Mouse (Mus musculus) gastrocnemius, postnatal 25 days (tissue): ENCODE data around the gene Nxph4. TPM values are rescaled to one million over a fixed set of nuclear protein-coding genes. Genes with fewer than 3 reads are reported as not detected.

Experiments used
- DNase-seq: peaks from one replicate; pipeline ENCODE4 v3.0.0; 2022
- long read RNA-seq, 2 experiments: library from polyadenylated mRNA; stranded (forward); transcript quantifications; one replicate each; pipeline ENCODE4 v2.0.0; 2021
- total RNA-seq, 2 experiments: library from RNA; stranded (reverse); gene quantifications; 1 replicate in 1 of 2; 2 replicates in 1 of 2; pipeline ENCODE4 v1.2.3; 2021

Gene Nxph4
- under 1 TPM; 0.26 to 0.32 TPM for total RNA-seq
- long read RNA-seq, experiment 1, result 0 reads
- long read RNA-seq, experiment 2, partial matches to known transcripts, result 1 of 2 reads
- long read RNA-seq, experiment 2, other reads (novel, unspliced or antisense), result 0 of 2 reads

DNA sequence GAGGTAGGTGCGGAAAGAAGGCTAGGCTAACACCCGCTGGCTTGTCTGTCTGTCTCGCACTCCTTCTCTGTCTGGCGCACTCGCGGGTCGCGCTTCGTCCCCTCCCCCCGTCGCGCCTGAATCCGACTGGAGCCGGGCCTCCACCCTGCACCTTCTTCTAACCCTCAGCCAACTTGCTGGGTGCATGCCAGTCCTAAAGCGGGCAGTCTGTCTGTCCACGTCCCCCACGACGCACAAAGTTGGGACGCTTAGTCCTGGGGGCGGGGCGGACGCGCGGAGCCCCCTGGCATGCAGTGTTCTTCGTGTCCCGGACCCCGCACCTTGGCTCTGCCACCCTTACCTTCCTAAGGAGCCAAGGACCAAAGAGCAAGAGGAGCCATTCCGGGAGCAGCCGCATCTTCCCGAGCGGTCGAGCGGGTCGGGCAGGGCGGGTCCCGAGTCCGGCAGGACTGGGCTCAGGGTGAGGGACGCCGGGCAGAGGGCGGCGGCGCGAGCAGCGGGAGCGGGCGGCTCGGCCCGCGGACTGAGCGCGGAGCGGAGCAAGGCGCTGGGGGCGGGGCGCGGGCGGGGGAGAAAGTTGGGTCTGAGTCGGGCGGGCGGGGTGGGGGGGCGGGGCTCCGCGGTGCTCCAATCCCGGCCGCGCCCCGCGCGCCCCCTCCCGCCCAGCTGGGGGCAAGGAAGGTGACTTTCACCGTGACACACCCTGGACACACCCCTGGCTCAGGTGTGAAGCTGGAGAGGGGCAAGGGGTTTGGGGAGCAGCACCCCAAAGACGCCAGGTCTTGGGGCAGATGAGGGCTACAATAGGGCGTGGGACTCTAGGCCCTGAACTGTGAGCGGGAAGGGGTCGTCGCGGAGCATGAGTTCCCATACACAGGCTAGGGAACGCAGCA lies at the start of gene Nxph4:
TSS of gene Nxph4 (minus strand) at position 524 of the 893 bp plus-strand sequence.
- DNase-seq, result no peak

DNA sequence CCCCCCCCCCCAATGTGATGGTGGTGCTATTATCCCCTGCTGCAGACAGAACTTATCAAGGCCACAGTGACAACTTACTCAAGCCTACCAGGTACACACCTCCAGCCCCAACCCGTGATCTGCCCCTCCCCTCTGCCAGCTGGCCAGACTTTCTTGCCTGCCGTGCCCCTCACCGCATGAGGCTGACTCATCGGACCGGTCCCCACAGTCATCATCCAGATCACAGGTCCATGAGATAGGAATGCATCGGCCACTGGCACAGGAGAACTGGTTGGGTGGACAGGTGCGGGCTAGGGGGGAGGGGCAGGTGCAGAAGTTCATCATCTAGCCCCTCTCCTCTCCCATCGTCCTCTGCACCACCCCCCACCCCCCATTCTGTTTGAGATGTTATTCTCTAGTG lies 49.3 kb upstream of the Nxph4 start:
- no peak for DNase-seq

DNA sequence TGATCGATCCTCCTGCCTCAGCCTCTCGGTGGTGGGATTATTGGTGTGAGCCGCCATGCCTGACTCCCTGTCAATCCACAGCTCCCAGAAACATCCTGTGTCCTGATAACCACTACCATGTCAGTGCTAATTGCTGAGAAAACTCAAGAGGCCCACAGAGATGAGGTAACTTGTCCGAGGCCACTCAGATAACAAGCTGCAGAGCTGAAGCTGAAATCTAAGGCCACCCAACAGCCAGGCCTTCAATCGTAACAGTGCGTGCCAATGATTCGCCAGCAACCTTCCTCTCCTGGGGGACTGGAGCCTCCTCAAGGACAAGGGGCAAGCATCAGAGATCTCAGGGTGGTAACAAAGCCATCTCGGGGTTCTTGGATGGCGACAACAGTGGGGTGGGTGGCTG lies 46.9 kb upstream of the Nxph4 start:
- DNase-seq, result no peak

DNA sequence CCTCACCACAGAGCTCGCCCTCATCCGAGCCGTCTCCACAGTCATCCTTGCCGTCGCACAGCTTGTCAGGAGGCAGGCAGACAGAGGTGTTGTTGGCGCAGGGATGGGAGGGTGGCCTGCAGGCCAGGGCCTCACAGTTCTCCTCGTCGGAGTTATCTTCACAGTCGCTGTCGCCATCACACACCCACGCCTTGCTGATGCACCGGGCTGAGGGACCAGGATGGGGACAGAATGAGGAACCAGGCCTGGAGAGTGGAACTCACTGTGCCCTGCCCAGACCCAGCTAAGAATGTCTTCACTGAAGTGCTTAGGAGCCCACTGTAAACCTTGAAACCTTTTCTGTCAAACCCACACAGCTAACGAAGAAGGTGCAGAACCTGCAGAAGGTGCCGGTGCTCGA lies 43.6 kb upstream of the Nxph4 start:
- no peak for DNase-seq

DNA sequence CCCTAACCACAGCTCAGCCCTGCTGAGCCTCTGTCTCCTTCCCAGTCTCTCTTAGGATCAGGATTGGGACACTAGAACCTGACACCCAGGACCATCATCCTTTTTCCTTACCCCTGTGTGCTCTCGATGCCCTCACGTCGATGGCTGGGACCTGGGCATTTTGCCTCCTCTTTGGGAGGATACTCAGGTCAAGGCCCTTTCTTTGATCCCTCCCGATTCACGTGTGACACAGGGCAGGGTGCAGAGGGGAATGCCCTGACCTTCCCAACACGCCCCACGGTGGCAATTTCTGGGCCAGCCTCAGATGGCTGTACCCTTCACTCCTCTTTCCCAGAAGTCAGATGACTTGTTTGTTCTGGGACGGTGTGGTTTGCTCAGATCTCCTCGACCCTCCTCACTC lies 42.8 kb upstream of the Nxph4 start:
- DNase-seq, result no peak

DNA sequence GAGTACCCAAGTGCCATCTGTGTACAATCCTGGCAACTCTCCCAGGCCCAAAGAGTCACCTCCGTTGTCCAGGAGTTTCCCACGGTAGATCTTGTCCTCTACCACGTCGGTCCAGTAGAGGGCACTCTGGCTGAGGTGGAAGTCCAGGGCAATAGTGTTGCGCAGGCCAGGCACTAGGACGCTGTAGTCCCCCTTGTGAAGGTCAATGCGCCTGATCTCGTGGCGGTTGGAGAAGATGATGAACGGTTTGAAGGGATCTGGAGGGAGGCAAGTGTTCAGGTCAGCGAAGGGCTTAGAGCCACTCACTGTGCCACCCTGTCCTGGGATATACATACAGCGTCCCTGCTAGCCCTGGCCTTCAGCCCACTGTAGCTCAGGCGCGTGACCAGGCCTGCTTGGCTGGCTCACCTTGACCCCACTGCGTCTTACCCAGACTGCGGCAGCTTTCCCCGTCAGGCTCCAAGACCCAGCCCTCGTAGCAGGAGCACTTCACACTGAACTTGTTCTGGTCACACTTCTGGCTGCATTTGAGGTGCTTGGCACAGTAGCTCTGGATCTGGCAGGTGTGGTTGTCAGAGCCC lies 42.1 kb upstream of the Nxph4 start:
- DNase-seq, result peak; percentile 60

DNA sequence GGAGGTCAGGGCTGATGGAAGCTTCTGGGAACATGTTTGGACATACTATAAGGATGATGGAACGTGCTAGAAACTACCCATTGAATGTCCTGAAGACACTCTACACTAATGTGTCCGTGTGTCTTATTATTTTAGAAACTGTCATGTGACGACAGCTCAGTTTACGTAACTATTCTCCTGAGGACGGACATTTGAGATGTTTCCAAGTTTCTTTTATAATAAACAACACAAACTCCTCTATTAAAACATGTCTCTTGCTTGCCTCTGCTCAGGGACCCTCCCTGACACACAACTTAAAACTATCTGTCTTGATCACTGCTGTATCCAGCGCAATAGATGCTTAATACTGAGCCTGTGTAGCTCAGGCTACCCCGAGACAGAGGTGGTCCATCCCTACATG lies 41.4 kb upstream of the Nxph4 start:
- DNase-seq, result no peak

DNA sequence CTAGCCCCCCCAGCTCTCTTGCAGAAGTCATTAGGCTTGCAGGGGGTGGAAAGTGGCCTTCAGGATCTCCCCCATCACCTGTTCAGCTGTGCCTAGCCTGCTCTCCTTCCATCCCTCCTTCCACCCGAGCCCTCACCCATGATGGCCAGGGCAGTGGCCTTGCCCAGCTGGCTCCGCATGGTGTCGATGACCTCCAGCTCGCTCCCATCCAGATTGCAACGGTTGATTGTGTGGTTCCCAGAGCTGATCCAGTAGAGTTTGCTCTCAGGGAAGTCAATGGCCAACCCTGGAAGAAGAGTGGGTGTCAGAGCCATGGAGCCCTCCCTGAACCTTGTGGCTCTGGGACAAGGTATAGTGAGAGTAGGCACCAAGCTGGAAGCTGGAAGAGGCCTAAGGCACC lies 37.9 kb upstream of the Nxph4 start:
- no peak for DNase-seq

DNA sequence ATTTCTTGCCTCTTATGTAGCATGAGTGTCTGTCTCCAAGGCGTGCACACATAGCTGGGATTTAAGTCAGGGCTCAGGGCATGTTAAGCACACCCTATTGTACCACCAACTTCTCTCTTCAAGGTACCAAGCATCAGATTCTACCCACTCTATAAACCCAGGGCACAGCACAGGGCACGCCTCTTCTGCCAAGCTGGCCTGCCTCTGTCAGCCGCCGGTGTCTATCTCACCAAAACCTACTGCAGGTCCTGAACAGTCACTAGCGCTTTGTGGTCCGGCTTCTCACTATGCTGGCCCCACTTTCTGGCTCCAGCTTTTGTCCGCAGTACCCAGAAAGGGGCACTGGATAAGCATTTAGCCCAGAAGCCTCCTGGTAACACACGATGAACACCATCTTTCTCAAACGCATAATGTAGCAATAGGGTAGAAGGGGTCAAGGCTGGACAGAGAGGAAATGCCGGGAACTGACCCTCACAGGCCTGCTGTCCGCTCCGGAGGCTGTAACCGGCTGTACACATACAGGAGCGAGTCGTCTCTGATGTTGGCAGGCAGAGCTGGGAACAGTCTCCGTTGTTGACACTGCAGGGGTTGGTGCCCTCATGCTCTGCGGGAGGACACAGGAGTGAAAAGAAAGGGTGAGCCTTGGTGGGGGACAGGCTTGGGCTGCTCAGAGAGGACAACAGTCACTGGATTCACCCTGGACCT lies 36.7 kb upstream of the Nxph4 start:
- no peak for DNase-seq

DNA sequence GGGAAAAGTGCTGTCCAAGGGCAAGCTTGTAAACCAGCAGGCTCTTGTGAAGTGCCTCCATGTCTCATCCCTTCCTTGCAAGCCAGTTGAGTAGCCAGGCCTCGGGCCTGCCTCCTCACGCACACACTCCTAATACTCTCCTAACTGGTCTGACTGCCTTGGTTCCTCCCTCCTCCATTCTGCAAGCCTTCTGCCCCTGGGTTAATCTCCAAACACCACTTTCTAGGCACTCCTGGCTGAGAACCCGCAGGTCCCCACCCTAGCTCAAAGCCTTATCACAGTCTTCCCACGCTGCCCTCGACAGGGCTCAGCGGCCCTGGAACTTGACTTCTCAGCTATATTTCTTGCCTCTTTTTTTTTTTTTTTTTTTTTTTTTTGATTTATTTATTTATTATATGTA lies 36.0 kb upstream of the Nxph4 start:
- no peak for DNase-seq

DNA sequence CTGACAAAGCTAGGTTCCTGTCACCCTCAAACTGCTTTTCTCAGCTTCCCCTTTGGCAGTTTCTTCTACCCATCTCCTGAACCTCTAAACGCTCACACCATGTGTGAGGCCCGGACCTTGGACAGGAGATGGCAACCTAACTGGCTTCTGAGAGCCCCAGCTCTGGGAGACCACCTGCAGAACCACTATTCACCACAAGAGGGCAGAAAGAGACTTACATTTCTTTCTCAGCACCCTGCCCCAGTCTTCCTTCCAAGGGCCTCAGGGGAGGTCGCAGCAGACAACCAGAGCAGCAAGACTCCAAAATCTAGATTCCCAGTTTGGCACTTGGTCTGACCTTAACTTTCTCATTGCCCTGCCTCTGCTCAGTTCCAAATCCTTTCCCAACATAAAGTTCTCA lies 35.1 kb upstream of the Nxph4 start:
- peak; percentile 66 for DNase-seq

DNA sequence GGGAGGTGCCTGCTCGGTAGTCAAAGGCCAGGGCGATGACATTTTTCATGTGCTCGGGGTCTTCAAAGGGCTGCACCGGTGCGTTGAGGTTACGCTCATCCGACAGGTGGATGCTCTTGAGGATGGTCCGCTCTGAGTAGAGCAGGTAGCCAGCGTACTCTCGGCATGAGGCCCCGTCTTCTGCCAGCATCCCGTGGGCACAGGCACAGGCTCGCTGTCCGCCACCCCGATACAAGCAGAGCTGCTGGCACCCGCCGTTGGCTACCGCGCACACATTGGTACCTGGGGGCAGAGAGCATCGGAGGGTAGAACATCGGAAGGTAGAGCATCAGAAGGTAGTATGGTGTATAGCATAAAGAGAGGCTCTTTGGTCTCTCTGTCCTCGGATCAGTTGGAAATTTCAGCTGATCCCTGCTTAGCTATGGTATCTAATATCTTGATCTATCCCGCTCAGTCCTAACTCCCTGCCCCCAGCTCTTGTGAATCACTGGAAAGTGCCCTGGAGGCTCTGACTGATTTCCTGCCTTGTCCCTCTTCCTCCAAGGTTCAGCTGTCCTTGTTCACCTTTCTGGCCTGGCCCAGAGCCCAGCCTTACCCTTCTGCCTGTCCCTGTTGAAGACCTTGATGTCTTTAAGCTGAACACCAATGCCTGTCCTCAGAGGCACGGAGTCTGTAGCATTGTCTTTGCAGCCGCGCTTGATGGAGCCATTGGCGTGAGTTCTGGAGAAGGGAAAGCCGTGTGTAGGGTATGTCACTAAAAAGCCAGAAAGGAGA lies 32.4 kb upstream of the Nxph4 start:
- DNase-seq, result no peak

DNA sequence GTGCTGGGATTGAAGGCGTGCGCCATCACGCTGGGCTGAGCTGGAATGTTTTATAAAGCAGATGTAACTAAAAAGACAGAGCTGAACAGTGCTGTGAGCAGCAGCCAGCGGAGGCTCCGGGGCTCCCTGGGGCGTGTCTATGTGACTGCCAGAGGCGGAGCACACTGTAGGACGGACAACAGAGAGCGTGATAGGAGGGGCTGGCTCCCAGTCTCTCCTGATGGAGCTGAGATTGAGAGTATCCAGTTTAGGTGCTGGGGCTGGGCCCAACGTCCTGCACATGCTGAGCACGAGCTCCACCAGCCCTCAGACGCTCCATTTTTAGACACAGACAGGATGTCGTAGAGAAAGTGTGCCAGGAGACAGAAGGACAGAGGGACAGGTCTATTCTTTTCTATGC lies 29.9 kb upstream of the Nxph4 start:
- peak; percentile 41 for DNase-seq

DNA sequence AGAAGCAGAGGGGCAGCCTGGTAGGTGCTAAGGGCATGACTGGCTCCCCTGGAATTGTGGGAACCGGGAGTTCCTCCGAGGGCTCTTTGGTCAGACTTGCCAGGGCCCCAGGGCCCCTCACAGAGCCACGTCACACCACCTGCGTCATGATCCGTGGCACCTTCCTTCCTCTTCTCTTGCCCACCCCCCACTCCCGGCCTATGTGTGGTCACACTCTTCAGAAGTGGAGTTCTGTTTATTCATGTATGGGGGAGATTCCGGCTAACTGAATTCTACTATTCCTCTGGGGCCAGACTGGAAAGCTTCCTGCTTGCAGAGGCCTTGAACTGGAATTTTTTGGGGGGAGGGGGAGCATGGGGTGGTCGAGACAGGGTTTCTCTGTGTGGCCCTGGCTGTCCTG lies 29.5 kb upstream of the Nxph4 start:
- DNase-seq, result no peak

DNA sequence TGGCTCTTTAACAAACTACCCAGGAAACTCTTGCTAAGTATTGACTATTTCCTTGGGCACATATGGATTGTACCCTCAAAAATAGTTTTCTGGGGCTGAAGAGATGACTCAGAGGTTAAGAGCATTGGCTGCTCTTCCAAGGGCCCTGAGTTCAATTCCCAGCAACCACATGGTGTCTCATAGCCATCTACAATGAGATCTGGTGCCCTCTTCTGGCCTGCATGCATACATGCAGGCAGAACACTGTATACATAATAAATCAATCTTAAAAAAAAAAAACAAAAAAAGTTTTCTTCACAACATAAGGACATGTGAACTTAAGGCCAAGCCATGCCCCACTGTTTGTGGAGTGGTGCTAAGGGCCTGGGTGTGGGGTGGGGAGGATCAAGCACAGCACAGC lies 26.8 kb upstream of the Nxph4 start:
- no peak for DNase-seq

DNA sequence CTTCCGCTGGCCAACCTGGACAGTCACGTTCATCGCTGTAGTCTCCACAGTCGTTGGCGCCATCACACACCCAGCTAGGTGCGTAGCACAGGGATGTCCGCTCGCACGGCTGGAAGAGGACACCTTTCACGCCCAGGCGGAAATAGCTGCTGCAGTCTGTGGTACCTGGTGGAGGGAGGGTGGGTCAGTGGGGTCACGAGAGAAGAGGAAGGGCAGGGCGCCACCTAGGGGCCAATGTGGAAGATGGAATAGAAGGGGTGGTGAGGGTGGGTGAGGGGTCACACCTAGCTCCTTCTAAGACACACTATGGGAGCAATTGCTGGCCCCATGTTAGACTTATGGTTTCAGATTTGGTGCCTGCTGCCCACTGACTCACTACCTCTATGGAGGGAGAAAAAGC lies 23.0 kb upstream of the Nxph4 start:
- DNase-seq, result no peak

DNA sequence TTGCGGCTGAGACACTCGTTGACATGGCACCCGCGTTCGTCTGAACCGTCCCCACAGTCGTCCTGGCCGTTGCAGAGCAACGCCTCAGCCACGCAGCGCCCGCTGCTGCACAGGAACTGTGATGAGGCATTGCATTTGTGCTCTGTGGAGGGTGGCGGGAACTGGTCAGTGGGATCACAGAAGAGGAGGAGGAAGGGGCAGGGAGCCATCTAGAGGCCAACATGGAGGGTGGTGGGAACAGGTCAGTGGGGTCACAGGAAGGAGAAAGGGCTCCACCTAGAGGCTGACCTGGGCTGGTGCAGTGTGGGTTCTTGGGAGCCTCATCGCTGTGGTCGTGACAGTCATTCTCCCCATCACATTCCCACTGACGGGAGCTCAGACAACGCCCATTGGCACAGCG lies 21.3 kb upstream of the Nxph4 start:
- no peak for DNase-seq

DNA sequence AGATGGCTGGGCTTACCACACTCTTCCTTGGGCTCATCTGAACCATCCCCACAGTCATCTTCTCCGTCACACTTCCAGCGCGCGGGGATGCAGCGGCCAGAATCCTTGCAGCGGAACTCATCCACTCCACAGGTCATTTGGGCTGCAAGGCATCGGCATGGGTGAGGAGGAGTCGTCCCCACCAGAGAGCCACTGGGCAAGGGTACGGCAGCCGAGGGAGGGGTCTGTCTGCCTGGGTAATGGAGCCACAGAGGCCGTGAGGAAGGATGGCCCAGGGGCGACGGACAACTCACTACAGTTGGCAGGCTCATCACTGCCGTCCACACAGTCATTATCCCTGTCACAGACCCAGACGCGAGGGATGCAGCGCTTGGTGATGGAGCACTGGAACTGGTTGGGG lies 15.5 kb upstream of the Nxph4 start:
- no peak for DNase-seq

DNA sequence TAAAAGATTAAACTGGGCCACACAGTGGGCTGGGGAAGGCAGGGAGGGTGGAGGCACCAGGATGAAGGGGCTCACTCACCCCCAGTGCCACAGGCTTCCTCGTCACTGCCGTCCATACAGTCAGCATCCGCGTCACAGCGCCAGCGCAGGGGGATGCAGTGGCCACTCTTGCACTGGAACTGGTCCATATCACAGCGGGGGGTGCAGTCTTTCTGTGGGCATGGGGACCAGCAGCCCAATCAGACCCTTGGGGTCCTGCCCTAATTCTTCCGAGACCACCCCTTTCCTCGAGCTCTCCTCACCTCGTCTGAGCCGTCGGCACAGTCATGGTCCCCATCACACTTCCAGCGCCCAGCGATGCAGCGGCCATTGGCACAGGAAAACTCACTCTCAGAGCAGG lies 13.9 kb upstream of the Nxph4 start:
- DNase-seq, result no peak

DNA sequence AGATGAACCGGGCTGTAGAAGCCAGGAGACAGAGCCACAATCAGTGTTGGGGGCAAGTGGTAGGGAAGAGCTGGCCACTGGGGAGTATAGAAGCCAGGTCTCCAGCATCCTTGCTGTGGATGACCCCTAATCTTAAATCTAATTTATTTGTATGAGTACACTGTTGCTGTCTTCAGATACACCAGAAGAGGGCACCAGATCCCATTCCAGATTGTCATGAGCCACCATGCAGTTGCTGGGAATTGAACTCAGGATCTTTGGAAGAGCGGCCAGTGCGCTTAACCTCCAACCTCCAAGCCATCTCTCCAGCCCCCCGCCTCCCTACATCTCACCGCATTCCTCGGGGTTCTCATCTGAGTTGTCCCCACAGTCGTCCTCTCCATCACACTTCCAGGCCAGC lies 12.1 kb upstream of the Nxph4 start:
- DNase-seq, result no peak

DNA sequence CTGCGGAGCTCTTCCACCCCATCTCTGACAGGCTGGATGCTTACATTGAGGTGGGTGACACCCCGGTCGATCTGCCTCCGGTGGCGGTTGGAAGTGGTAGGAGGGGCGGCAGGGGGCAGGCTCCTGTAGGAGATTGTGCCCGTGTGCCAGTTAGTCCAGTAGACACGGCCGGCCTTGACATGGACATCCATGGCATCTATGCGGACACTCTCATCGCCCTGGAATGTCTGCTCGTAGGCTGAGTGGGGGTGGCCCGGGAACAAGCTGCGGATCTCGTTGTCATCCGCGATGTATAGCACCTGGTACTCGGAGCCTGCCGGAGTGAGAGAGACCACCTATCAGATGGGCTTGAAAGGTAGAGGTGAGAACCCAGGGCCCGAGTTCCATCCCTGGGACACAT lies 10.0 kb upstream of the Nxph4 start:
- DNase-seq, result no peak

DNA sequence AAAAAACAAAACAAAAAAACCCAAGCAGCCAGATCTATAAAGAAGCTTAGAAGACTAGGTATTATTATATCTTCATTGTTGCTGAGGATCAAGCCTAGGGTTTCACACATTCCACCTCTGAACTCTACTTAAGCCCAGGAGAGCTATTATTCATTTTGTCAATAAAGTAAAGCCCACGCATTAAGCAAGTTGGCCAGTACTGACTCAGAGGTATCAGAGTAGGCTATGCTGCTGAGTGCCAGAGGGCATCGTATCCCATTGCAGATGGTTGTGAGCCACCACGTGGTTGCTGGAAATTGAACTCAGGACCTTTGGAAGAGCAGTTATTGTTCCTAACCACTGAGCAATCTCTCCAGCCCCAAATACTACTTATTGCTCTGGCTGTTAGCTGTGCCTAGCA lies 9.6 kb upstream of the Nxph4 start:
- no peak for DNase-seq
